Mouse (Mus musculus): ENCODE data around the gene Ppp1r3e.

Gene Ppp1r3e

DNA sequence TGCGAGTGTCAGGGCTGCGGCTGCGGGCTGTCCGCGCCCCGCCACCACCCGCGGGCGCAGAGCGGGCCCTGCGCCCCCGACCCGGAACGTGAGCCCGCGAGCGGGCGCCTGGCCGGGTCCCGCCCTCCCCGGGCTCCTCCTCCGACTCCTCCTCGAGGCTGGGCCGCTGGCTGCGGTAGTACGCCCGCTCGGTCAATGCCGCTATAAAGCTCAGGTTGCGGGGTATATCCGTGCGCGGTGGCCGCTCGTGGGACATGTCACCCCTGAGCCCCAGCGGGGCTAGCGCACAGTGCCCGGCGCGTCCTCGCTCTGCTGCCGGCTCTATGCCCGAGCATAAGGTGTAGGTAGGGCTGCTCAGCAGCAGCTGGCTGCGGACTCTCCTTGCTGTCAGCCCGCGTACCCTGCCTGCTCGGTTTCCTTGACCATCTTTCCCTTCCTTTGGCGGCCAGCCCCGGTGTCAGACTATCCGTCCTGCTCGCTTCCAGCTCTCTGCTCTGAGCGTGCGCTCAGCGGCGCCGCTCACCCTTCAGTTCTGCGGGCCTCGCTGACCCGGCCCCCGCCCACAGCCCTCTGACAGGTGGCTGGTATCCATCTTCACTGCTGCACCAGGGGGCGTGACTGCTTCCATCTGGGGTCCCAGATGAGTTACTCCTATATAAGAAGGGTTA is at the start of gene Ppp1r3e:
Ppp1r3e (minus strand) TSS at position 503 of the 668 bp plus-strand sequence.
- peak; percentile 80 for DNase-seq (ENCODE audit: low spot score)

DNA sequence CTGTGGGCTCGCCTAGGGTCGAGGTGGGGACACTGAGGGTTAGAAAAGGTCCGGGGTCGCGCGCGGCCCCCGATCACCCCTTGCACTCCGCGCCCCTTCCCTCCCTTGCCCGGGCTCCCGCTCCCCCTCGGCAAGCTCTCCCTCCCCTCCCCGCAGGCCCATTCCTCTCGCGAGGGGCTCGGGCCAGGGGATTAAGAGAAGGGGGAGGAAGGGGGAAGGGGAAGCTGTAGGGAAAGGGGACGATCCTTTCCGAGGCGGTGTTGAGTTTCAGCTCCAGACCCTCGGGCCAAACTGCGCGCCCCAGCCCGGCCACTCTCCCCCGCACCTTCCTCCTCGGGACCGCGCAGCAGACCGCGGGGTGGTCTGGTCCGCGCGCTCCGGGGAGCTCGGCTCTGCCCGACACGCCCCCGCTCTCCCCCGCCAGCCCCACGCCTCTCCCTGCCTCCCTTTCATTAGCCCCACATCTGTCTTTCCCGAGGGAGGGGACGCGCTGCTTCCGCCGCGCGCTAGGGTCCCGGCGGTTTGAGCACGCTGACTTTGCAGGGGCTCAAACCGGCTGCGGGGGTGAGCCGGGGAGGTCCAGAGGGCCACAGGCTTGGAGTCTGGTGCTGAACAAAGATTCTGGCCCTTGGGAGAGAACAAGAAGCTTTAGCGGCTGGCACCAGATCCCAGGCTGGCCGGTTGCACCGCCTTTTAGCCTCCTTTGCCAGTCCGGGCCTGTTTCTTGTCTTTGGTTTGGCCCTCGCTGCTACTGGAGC is 49.2 kb upstream of the Ppp1r3e start:
- peak; percentile 73 for DNase-seq (ENCODE audit: low spot score)

DNA sequence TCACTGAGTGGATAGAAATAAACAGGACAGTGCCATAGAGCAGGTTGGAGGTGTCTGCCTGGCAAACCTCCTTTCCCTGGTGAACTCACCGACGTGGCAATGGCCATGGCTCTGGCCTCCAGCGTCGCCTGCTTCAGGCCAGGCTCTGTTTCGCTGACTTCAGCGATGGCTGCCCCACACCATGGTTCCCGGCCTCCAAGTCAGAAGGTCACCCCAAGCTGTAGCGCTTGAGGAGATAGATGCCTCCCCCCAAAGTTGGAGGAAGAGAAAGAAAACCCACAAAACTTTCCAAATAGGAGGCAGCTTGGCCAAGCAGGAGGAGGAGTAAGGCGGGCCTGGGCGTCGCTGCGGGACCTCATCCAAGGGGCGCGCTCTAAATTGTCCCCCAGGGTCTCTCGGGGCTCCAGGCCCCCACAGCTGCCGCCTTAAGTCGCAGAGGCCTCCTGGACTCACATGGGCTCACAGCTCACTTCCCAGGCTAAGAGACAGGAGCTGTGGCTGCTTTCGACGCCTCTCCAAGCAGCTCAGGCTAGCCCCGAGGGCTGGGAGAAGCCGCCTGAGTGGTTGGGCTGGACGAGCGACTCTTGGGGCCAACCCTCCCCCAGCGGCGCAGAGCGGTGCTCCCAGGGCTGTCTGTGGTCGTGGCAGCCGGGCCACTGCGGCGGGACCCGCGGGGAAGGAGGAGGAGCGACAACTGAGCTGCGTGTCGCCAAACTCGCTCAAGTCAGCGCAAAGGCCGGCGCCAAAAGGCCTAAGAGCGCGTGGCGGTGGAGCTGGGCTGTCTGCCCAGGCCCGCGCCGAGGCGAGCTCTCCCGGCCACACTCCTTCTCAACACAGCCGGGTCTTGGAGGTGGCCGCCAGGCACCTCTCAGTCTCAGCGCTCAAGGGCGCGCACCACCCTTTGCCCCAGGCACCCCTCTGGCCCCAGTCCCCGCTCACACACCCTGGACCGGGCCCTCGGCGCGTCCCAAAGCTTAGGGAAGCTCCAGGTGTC is 48.3 kb upstream of the Ppp1r3e start, which contains the start of gene Efs:
Efs (minus strand) TSS at position 778 of the 994 bp plus-strand sequence.
- DNase-seq (ENCODE audit: low spot score): peak; percentile 59

DNA sequence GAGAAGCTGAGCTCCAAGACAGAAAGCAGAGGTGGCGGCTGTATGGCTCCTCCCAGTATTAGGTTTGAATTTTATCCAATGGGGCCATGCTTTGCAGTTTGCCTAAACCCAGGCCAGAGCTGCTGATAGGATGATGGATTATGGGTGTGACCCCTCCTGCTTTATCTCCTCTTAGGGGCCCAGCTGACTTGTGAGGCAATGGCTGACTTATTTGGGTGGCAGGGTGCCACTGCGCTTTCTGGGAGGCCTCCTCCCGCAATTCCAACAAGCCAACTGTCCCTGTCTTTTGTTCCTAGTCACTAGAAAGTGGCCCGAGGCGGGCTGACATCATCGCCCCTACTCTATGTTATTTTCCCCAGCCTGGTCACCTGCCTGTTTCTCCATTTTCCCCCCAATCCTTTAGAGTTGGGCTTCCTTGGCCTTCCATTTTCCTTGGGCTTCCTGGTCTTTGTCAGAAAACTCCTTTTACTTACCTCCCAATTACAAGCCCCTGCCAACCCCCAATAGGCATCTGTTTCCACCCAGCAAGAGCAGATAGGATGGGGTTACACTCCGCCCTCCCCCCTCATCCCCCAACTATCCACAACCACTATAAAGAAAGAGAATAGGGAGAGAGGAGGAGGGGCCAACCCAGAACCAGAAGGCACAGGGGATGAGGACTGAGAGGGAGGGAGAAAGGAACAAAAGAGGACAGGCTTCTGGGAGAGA is 47.4 kb upstream of the Ppp1r3e start:
- DNase-seq (ENCODE audit: low spot score): peak; percentile 86

DNA sequence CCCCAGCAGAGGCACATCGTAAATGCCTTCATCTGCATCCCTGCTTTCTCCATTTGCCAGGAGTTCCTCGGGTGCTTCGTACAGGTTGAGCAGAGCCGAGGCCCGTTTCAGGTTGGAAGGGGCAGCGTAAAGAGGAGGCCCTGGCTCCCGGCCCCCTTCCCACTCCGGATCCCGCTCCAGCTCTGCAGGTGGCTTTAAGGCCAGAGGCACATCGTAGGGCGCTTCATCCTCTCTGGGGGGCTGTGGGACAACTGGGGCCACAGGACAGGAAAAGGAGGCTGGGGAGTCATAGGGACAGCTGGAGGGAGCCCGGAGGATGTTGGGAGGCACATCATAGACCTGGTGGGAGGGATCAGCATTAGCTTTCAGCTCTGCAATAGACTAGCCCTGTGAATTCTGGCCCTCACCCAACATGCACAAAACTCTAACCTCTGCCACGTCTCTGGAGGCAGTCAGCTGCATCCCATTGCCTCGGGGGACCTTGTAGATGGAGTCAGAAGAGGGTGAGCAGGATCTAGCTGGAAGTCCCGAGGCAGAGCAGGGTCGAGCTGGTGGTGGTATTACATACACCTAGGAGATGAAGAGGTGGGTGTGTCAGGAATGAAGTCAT is 42.8 kb upstream of the Ppp1r3e start:
- DNase-seq (ENCODE audit: low spot score): no peak

DNA sequence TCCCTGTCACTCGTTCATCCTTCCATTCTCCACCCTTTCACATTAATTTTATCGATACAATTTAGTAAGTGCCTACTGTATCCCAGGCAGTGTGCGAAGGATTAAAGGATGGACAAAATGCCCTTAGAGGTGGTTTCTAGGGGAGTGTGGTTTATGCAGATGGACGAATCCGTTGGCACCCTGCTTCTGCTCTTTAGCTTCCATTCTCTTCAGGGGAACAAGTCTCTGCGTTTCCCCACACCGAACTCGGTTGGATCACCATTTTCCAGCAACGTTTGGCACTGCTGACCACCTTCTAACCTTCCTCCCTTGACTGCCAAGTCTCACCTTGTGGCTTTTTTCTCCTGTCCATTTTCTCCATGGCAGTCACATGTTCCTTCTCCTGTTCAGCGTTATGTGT is 36.0 kb upstream of the Ppp1r3e start:
- DNase-seq (ENCODE audit: low spot score): no peak

DNA sequence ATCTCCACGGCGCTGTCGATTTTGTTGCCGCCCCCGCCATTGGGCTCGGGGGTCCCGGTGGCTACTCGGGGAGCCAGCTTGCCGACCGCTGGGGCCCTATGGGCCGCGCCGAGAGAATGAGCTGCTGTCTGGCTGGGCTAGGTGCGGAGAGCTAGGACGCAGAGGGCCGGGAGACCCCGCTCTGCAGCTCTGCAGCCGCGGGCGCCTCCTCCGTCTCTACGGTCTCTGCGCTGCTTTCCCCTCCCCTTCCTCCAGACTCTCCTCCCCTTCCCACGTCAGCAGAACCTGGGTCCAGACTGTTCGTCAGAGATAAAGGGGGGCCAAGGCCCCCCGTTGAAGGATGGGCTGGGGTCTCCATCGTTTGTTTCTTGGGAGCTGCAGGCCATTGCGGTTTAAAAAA is 35.5 kb upstream of the Ppp1r3e start, which contains the start of gene Slc22a17:
Slc22a17 (minus strand) TSS at position 247 of the 400 bp plus-strand sequence.
- peak; percentile 55 for DNase-seq (ENCODE audit: low spot score)

DNA sequence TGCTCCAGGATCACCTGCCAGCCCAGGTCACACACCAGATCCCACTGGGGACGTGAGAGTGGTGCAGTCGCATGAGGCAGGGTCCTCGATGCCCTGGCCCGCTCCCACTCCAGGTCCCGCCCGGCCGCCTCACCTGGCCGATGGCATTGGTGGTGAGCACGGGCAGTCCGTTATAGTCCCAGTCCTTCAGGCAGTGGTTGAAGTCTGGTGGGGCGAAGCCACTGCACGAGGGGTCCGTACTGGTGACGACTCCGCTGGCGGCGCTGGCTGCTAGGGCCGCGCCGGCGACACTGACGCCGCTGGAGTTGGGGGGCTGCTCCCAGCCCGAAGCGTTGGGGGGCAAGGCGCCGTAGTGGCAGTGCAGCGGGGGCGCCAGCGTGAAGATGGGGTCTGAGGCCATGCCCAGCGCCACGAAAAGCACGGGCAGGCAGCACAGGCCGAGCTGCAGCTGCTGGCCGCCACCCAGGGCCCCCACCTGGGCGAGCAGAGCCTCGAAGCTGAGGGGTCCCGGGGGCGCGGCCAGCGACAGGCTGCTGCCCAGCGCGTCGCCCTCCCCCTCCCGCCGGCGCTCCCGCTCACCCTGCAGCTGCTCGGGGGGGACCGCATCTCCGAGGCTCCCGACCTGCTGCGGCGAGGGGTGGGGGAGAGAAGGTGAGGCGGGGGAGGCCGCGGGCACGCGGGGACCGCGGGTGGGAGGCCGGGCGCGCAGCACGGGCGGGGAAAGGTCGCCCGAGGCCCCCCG is 34.9 kb upstream of the Ppp1r3e start:
- DNase-seq (ENCODE audit: low spot score): no peak

DNA sequence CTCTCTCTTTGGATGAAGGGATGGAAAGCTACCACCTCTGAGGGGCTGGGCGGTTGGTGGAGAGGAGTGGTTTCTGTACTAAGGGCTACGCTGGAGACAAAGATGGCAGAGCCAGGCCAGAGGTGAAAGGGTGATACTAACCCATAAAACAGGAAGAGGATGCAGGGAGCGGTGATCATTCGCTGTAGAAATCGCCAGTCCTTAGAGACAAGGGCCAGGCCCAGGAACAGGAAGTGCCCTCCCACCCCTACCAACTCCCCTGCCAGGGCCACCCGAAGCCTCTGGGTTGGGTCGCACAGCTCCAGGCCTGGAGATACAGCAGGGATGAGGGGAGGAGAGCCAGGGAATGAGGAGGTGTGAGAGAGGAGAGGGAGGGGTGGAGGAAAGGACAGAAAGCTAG is 31.3 kb upstream of the Ppp1r3e start:
- DNase-seq (ENCODE audit: low spot score): no peak

DNA sequence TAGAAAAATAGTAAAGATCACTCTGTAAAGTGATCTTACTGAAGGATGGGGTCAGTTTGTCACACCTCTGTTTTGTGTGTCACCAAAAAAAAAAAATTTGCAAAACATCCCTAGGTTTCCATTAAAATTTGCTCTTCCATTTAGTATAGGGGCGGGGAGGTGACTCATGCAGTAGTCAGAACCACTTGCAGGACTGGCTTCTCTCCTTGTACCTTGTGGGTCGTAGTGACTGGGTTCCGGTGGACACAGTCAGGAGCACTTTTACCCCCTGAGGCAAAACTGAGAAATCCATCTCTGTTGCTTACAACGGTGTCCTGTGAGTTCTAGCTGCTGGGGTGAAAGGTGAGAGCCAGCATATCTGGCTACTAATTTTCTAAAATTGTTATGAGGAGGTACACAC is 26.3 kb upstream of the Ppp1r3e start:
- no peak for DNase-seq (ENCODE audit: low spot score)

DNA sequence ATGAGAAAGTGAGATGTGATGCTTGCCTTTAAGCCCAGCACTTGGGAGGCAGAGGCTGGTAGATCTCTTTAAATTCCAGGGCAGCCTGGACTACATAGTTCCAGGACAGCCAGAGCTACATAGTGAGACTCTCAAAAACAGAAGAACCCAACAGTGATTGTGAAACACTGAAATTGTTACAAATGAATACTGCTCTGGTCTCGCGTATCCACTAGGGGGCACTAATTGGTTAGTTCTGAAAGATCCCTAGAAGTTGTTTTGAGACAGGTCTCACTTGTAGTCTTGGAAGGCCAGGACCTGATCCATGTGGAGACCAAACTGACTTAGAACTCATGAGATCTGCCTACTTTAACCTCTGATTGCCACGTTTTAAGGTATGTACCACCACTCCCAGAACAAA is 23.0 kb upstream of the Ppp1r3e start:
- peak; percentile 87 for DNase-seq (ENCODE audit: low spot score)

DNA sequence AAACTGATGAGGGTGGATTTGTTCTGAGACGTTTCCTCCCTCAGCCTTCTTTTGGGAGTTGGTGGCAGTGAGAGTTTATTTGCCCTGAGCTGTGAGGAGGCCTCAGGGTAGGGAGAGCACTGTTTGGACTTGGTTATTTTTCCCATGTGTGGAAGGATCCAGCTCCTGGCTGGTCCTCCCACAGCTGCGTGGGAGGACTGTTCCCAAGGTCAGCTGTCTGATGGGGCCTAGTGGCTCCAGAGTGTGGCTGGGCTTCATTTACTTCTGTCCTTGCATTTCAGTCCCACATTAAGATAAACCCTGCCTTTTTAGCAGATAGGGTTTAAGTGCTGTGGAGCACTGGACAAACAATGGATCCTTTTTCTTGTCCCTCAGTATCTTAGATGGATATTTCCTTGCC is 20.1 kb upstream of the Ppp1r3e start:
- no peak for DNase-seq (ENCODE audit: low spot score)

DNA sequence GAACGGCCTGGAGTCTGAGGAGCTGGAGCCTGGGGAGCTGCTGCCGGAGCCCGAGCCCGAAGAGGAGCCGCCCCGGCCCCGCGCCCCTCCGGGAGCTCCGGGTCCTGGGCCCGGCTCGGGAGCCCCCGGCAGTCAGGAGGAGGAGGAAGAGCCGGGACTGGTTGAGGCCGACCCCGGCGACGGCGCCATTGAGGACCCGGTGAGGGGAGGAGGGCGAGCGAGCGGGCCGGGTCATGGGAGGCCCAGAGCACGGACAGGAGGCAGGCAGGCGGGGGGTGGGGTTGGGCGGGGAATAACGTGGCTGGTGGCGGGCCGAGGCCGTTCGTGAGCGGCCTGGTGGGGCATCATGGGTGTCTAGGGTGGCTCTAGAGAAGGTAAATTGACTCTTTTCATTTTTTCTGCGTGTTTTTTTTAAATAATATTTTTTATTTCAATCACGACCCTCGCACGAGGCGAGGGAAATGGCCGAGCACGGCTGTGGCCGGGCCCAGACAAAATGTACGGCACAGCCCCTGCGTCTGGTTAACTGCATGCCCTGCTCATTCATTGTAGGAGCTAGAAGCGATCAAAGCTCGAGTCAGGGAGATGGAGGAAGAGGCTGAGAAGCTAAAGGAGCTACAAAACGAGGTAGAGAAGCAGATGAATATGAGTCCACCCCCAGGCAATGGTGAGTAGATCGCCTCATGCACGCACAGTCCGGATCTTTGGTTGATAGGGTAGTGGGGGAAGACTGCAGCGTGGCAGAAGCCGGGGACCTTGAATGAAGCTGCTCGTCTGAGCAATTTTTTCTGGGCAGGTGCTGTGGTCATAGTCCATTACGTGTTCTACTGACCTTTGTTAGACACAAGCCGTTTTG is 17.2 kb upstream of the Ppp1r3e start:
- peak; percentile 67 for DNase-seq (ENCODE audit: low spot score)

DNA sequence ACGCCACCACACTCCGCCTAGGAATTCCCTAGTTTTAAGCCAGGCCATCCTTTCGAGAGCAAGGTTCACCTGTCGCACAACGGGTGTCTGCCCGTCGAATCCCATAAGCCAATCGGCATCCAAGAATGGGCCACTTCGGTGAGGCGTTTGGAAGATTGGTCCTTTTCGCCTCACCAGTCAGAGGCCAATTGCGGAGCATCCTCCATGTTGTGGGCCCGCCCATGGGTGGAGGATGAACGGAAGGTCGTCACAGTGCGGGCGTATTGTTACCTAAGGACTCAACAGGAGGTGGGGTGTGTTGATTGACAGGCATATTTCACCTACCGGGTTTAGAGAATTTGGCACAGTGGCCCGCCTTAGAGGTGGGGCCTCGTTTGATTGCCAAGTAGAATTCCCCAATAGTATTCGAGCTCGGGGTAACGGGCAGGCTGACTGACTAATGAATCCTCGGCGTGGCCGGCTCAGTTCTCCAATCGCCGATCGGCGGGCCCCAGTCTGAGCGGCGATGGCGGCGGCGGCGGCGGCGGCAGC is 16.4 kb upstream of the Ppp1r3e start:
- DNase-seq (ENCODE audit: low spot score): peak; percentile 99

DNA sequence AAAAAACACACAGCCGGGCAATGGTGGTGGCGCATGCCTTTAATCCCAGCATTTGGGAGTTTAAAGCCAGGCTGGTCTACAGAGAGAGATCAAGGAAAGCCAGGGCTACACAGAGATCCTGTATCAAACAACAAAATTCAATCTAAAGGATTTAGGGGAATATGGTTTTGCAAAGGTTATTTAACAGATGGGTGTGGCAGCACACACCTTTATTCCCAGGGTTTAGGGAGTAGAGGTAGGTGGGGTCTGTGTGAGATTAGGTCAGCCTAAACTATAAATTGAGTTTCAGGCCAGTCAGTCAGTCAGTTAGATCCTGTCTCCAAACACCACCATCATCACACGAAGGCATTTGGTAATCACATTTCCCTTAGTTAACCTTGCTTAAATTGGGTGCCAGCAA is 14.8 kb upstream of the Ppp1r3e start, which contains the start of gene Pabpn1:
Pabpn1 (plus strand) TSS at position 301 of the 400 bp plus-strand sequence.
- no peak for DNase-seq (ENCODE audit: low spot score)

DNA sequence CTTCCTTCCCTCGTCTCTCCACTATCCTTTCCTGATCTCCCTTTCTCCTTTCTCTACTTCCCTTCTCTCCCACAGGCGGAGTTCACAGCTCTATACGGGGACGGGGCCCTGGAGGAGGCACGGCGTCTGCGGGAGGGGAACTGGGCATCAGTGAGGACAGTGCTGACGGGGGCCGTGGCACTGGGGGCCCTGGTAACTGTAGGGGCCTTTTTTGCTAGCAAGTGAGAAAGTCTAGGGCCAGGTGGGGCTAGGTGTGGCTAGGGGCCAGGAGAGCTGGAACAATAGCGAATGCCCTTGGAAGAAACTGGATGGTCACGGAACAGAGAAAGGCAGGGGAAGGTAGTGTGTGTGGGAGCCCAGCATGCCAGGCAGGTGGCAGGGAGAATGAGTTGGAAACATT is 8.0 kb upstream of the Ppp1r3e start:
- DNase-seq (ENCODE audit: low spot score): no peak

DNA sequence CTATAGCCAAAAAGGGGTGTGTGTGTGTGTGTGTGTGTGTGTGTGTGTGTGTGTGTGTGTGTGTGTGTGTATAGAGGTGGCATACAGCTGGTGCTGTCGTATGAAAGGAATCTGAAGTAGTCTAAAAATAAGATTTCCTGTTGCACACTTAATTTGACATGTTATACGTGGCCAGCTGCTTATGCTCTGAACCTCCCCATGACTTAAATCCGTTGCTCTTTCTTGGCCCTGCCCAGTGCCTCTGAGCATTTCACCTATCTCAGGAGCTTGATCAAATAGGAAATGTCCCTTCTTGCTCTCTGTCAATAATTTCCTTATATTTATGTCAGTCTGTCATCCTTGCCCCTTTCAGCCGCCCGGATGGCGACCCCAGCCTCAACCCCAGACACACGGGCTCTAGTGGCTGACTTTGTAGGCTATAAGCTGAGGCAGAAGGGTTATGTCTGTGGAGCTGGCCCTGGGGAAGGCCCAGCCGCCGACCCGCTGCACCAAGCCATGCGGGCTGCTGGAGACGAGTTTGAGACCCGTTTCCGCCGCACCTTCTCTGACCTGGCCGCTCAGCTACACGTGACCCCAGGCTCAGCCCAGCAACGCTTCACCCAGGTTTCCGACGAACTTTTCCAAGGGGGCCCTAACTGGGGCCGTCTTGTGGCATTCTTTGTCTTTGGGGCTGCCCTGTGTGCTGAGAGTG is 6.8 kb upstream of the Ppp1r3e start:
- no peak for DNase-seq (ENCODE audit: low spot score)

All from MN1 (cell line).